Mouse (Mus musculus) liver, postnatal 0 days (tissue): ENCODE results near the gene 2010003K11Rik.

Source experiments
- CTCF ChIP-seq: sonication (generic); IDR thresholded peaks from 2 replicates; pipeline ENCODE4 v1.5.1; 2016; ENCODE audit warnings: antibody characterized with exemption, low read depth
- EP300 ChIP-seq: IDR thresholded peaks from 2 replicates; pipeline ENCODE4 v1.6.1; 2016; ENCODE audit warnings: antibody characterized with exemption, low read depth, mild to moderate bottlenecking

GRCm38 (mm10) chr19:4513236-4513858 lies 15.0 kb upstream of the 2010003K11Rik start:
- TF ChIP-seq CTCF (no peak), EP300 (no peak)
